Mouse (Mus musculus): ENCODE results near the gene Shoc2. TPM values are rescaled to one million over a fixed set of nuclear protein-coding genes. Genes with fewer than 3 reads are reported as not detected.
"Not testable (repeated sequence)": the region's sequence is repeated elsewhere in the genome, so short reads cannot be mapped to it uniquely, and the experiment has no call there.

Gene Shoc2
- polyA plus RNA-seq, 1 experiment from 2014 or later = 58.8 TPM

DNA sequence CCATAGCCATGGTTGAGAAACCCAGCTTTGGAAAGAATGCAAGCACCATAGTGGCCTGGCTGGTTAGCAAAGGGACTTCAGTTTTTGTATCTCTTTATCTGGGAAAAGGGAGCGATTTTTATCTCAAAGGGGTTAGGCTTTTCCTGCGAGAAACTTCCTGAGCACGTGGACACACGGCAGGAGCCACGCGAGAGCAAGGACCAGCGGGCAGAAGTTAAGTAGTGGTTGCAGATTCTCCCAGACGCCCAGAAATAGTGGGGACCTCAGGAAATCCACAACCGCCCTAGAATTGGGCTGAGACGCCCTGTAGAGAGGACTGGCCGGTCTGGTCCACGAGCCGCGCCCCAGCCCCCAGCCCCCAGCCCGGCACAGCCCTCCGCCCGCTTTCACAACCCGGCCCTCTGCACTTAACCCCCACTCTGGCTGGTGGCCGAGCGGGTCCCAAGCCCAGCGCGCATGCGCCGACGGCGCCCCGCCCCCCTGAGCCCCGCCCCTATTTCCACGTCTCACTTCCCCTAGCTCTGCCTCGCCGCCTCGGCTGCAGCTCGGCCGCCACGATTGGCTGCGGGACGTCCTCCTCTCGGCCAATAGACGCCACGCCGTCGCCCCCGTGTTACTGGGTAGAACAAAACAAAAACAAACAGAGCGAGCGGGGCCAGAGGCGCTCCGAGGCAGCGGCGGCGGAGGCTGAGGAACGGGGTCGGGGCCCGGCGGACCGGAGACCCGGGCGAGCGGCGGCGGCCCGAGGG, 41.2 kb upstream of the Shoc2 start:
- Histone ChIP-seq H3K9me3 (ENCODE audit: control insufficient read depth, low read length) (no peaks in the 10 kb centered on the region), H3K9ac (replicated peaks; ENCODE audit: low read depth, low read length) (peak overlapping the region; percentile 94), H3K4me2 (ENCODE audit: low read length) (peak overlapping the region; percentile 85), H3K27ac (ENCODE audit: low read length) (peak overlapping the region; percentile 92), H3K27me3 (replicated peaks; ENCODE audit: control insufficient read depth, insufficient read depth, low read length) (no peaks in the 10 kb centered on the region), H3K4me1 (replicated peaks; ENCODE audit: control insufficient read depth, insufficient read depth, low read length) (peaks cover 13% of the 10 kb centered on the region), H3K4me3 (replicated peaks; ENCODE audit: low read length) (peak overlapping the region; percentile 97), H3K36me3 (ENCODE audit: control insufficient read depth, insufficient read depth) (no peaks in the 10 kb centered on the region)
- ATAC-seq = peak; percentile 99
- under 1% methylated on average over 60 of the region's 61 CpGs for WGBS

DNA sequence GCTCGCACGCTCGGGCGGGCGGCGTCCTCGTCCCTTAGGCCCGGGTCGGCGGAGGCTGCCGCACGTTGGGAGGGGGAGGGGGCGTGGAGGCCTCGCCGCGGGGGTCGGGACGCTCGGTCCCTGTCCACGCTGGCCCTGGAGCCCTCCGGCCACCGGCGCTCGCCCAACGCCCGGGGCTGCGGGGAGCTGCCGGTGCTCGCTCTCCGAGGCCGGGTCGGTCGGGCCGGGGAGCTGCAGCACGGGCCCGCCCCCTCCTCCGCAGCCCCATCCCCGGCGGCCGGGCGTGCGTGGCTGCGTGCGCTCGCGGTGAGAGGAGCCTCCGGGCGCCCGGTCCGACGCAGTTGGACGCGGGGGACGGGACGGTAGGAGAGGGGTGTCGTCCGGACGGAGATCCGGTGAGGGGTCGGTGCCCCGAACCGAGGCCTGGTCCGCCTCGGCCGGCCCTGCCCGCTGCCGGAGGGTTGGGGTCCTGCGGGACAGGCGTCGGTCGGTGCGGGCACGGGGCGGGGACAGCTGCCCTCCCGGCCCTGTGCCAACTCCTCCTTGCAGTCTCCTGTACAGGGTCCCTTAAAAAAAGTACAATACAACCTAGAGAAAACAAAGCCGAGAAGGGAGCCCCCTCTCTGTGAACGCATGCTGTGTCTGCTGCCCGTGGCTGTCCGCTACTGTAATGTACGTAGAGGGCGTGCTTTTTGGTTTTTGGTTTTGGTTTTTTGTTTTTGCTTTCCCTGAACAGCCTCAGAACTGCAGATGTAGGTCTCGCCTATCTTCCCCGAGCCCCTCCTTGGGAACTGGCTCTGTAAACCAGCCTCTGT, 40.4 kb upstream of the Shoc2 start:
- Histone ChIP-seq H3K4me3 (replicated peaks; ENCODE audit: low read length) (peak overlapping the region; percentile 97), H3K9me3 (ENCODE audit: control insufficient read depth, low read length) (no peaks in the 10 kb centered on the region), H3K27me3 (replicated peaks; ENCODE audit: control insufficient read depth, insufficient read depth, low read length) (no peaks in the 10 kb centered on the region), H3K27ac (ENCODE audit: low read length) (peak overlapping the region; percentile 92), H3K4me1 (replicated peaks; ENCODE audit: control insufficient read depth, insufficient read depth, low read length) (peaks cover 13% of the 10 kb centered on the region), H3K9ac (replicated peaks; ENCODE audit: low read depth, low read length) (peak overlapping the region; percentile 94), H3K36me3 (ENCODE audit: control insufficient read depth, insufficient read depth) (no peaks in the 10 kb centered on the region), H3K4me2 (ENCODE audit: low read length) (peak overlapping the region; percentile 75)
- ATAC-seq = peak; percentile 76
- 1% methylated on average over 63 of the region's 83 CpGs for WGBS

DNA sequence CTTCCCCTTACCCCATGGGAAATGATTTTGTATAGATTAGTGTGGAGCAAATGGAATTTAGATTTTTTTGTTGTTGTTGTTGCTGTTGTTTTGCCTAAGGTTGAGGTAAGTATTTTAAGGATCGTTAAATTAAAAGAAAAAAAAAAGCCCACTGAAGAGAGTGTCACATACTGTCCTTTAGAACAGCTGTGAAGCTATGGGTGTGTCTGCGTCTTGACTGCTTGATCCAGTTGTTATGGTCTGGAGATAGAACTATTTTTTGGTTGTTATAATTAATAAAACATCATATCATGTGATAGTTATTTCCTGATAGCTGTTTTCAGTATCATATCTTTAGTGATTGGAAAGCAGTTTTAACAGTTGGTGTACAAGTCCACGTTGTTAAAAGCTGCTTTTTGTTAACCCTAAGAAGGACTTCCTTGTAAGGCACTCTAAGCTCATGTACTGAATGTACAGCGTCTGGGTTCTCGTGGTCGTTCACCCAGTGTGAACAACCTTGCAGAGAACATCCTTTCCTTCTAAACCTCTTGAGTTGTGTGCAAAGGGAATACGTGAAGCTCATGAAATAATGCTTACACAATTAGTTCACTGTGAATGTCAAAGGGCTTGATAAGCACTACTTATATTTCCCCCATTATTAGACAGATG, 39.1 kb upstream of the Shoc2 start:
- H3K4me3 ChIP-seq (replicated peaks; ENCODE audit: low read length) = peak overlapping the region; percentile 97
- ATAC-seq = no peak
- peaks cover 8% of the 10 kb centered on the region for H3K36me3 ChIP-seq (ENCODE audit: control insufficient read depth, insufficient read depth)
- H3K27ac ChIP-seq (ENCODE audit: low read length) = no peak overlapping the region
- H3K9me3 ChIP-seq (ENCODE audit: control insufficient read depth, low read length) = no peaks in the 10 kb centered on the region
- no peaks in the 10 kb centered on the region for H3K27me3 ChIP-seq (replicated peaks; ENCODE audit: control insufficient read depth, insufficient read depth, low read length)
- no peak overlapping the region for H3K9ac ChIP-seq (replicated peaks; ENCODE audit: low read depth, low read length)
- H3K4me2 ChIP-seq (ENCODE audit: low read length) = peak overlapping the region; percentile 75
- H3K4me1 ChIP-seq (replicated peaks; ENCODE audit: control insufficient read depth, insufficient read depth, low read length) = peaks cover 13% of the 10 kb centered on the region
- WGBS = 41% methylated on average over 7 of the region's 7 CpGs

DNA sequence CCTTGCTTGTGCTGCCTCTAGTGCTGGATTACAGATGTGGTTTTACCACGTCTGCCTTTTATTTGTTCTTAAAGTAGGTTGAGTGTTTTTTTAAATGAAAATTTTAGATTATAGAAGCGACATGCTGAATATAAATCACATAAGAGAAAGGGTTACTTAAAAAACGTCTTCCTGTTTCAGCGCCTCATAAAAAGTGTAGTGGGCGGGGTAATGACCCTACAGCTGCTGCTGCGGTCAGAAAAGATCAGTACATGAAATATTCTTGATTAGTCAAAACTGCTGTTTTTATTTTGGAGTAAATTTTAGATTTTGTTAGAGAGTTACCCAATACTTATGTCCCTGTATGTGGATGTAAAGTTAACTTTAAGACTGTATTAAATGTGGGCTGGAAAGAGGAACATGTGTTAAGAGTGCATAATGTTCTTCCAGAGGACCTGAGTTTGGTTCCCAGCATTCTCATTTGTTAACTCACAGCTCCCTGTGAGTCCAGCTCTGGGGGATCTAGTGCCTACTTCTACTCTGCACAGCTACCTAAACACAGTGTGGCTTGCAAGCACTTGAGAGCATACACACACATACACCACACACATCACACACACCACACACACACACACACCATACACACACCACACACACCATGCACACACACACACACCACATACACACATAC, 37.9 kb upstream of the Shoc2 start:
- Histone ChIP-seq H3K4me1 (replicated peaks; ENCODE audit: control insufficient read depth, insufficient read depth, low read length) (peaks cover 13% of the 10 kb centered on the region), H3K27me3 (replicated peaks; ENCODE audit: control insufficient read depth, insufficient read depth, low read length) (no peaks in the 10 kb centered on the region), H3K9ac (replicated peaks; ENCODE audit: low read depth, low read length) (no peak overlapping the region), H3K27ac (ENCODE audit: low read length) (no peak overlapping the region), H3K9me3 (ENCODE audit: control insufficient read depth, low read length) (no peaks in the 10 kb centered on the region), H3K4me2 (ENCODE audit: low read length) (no peak overlapping the region), H3K36me3 (ENCODE audit: control insufficient read depth, insufficient read depth) (peaks cover 15% of the 10 kb centered on the region), H3K4me3 (replicated peaks; ENCODE audit: low read length) (no peak overlapping the region)
- no peak for ATAC-seq
- 63% methylated on average over 6 of the region's 6 CpGs for WGBS

DNA sequence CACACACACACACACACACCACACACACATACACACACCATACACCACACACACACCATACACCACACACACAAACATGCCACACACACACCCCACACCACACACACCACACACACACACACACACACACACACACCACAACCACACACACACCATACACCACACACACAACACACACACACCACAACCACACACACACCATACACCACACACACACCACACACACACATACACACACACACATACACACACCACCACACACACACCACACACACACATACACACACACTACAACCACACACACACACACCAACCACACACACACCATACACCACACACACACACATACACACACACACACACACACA, 37.4 kb upstream of the Shoc2 start:
- H3K4me1 ChIP-seq (replicated peaks; ENCODE audit: control insufficient read depth, insufficient read depth, low read length) = peaks cover 13% of the 10 kb centered on the region
- not testable (repeated sequence) for ATAC-seq

DNA sequence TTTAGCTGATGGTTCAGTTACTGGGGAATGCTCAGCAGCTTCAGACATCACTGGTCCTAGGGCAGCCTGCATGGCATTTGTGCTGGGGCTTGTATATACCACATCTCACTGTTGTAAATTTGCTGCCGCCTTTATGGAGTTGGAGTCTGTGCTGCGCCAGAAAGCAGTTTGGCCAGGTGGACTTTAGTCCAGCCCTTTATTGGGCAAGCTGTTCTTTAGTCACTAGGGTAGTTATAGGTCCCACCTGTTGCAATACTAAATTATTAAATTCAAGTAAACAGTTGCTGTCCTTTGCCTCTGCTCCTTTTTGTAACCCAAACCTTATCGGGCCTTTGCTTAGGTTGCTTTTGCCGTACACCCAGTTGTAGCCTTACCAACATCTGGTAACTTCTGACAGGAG, 29.2 kb upstream of the Shoc2 start:
- Histone ChIP-seq H3K4me3 (replicated peaks; ENCODE audit: low read length) (no peak overlapping the region), H3K36me3 (ENCODE audit: control insufficient read depth, insufficient read depth) (peaks cover 58% of the 10 kb centered on the region), H3K27ac (ENCODE audit: low read length) (no peak overlapping the region), H3K9ac (replicated peaks; ENCODE audit: low read depth, low read length) (no peak overlapping the region), H3K4me1 (replicated peaks; ENCODE audit: control insufficient read depth, insufficient read depth, low read length) (no peaks in the 10 kb centered on the region), H3K27me3 (replicated peaks; ENCODE audit: control insufficient read depth, insufficient read depth, low read length) (no peaks in the 10 kb centered on the region), H3K4me2 (ENCODE audit: low read length) (no peak overlapping the region), H3K9me3 (ENCODE audit: control insufficient read depth, low read length) (no peaks in the 10 kb centered on the region)
- ATAC-seq = no peak
- WGBS = 97% methylated on average over 4 of the region's 4 CpGs

More for the DNA sequence above, 37.4 kb upstream of the Shoc2 start:
- H3K4me2 ChIP-seq (ENCODE audit: low read length); H3K9me3 ChIP-seq (ENCODE audit: control insufficient read depth, low read length); H3K27ac ChIP-seq (ENCODE audit: low read length); H3K27me3 ChIP-seq (replicated peaks; ENCODE audit: control insufficient read depth, insufficient read depth, low read length); H3K4me3 ChIP-seq (replicated peaks; ENCODE audit: low read length); H3K9ac ChIP-seq (replicated peaks; ENCODE audit: low read depth, low read length): not testable (repeated sequence)
- peaks cover 15% of the 10 kb centered on the region for H3K36me3 ChIP-seq (ENCODE audit: control insufficient read depth, insufficient read depth)

DNA sequence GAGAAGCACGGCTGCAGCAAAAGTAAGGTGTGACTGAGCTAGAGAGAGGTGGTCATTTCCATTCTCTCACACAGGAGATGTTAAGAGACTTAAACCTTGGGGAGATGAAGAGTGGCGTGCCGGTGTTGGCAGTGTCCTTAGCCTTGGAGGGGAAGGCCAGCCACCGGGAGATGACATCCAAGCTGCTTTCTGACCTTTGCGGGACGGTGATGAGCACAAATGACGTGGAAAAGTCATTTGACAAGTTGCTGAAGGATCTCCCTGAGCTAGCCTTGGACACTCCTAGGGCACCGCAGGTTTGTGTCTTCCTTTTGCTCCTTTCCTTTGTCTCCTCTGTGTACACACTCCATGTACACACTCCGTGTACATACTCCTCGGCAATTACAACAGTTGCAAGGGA, 24.6 kb upstream of the Shoc2 start:
- 92% methylated on average over 10 of the region's 10 CpGs for WGBS
- Histone ChIP-seq H3K9me3 (ENCODE audit: control insufficient read depth, low read length) (no peaks in the 10 kb centered on the region), H3K4me2 (ENCODE audit: low read length) (no peak overlapping the region), H3K27me3 (replicated peaks; ENCODE audit: control insufficient read depth, insufficient read depth, low read length) (no peaks in the 10 kb centered on the region), H3K36me3 (ENCODE audit: control insufficient read depth, insufficient read depth) (peaks cover 42% of the 10 kb centered on the region), H3K9ac (replicated peaks; ENCODE audit: low read depth, low read length) (no peak overlapping the region), H3K4me1 (replicated peaks; ENCODE audit: control insufficient read depth, insufficient read depth, low read length) (no peaks in the 10 kb centered on the region), H3K4me3 (replicated peaks; ENCODE audit: low read length) (no peak overlapping the region), H3K27ac (ENCODE audit: low read length) (no peak overlapping the region)
- ATAC-seq = no peak

DNA sequence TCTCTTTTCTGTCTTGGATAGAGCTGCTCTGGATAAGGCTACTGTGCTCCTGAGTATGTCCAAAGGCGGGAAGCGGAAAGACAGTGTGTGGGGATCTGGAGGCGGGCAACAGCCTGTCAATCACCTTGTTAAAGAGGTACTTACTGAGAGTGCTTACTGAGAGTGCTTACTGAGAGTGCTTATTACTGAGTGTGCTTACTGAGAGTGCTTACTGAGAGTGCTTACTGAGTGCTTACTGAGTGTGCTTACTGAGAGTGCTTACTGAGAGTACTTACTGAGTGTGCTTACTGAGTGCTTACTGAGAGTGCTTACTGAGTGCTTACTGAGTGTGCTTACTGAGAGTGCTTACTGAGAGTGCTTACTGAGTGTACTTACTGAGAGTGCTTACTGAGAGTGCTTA, 22.1 kb upstream of the Shoc2 start:
- H3K27me3 ChIP-seq (replicated peaks; ENCODE audit: control insufficient read depth, insufficient read depth, low read length); H3K9me3 ChIP-seq (ENCODE audit: control insufficient read depth, low read length); ATAC-seq; H3K4me1 ChIP-seq (replicated peaks; ENCODE audit: control insufficient read depth, insufficient read depth, low read length); H3K9ac ChIP-seq (replicated peaks; ENCODE audit: low read depth, low read length); H3K4me2 ChIP-seq (ENCODE audit: low read length); H3K27ac ChIP-seq (ENCODE audit: low read length); H3K4me3 ChIP-seq (replicated peaks; ENCODE audit: low read length): not testable (repeated sequence)
- H3K36me3 ChIP-seq (ENCODE audit: control insufficient read depth, insufficient read depth) = peaks cover 39% of the 10 kb centered on the region
- WGBS = 82% methylated on average over 3 of the region's 3 CpGs

DNA sequence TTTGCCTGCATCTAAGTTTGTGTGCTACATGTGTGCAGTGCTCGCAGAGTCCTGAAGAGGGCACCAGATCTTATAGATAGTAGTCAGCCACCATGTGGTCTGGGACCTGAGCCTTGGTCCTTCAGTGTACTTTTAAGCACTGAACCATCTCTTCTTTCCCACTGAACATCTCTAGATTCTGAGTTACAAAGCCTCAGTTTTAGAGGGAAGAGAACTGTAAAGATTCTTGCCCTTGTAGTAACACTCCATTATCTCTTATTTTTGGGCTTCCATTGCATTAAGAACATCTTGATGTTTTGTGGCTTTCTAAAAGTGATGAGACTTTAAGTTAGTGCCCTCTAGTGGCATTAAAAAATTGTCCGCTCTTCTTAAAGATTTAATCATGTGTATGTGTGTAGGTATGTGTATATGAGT, 18.8 kb upstream of the Shoc2 start:
- Histone ChIP-seq H3K4me2 (ENCODE audit: low read length) (no peak overlapping the region), H3K4me1 (replicated peaks; ENCODE audit: control insufficient read depth, insufficient read depth, low read length) (no peaks in the 10 kb centered on the region), H3K36me3 (ENCODE audit: control insufficient read depth, insufficient read depth) (peaks cover 32% of the 10 kb centered on the region), H3K27me3 (replicated peaks; ENCODE audit: control insufficient read depth, insufficient read depth, low read length) (no peaks in the 10 kb centered on the region), H3K9me3 (ENCODE audit: control insufficient read depth, low read length) (no peaks in the 10 kb centered on the region), H3K27ac (ENCODE audit: low read length) (no peak overlapping the region), H3K4me3 (replicated peaks; ENCODE audit: low read length) (no peak overlapping the region), H3K9ac (replicated peaks; ENCODE audit: low read depth, low read length) (no peak overlapping the region)
- ATAC-seq = no peak
- 93% methylated on average over 2 of the region's 2 CpGs for WGBS

Measured in forebrain, embryonic 16.5 days (tissue).